Mouse (Mus musculus) liver, embryonic 14.5 days (tissue): ENCODE results near the gene Tssk6.

ENCODE experiments used
- CTCF ChIP-seq: IDR thresholded peaks from 2 replicates; pipeline ENCODE4 v1.5.1; 2016; ENCODE audit warnings: antibody characterized with exemption, low read depth, control low read depth
- EP300 ChIP-seq: IDR thresholded peaks from 2 replicates; pipeline ENCODE4 v1.6.1; 2016; ENCODE audit warnings: antibody characterized with exemption, low read depth

DNA sequence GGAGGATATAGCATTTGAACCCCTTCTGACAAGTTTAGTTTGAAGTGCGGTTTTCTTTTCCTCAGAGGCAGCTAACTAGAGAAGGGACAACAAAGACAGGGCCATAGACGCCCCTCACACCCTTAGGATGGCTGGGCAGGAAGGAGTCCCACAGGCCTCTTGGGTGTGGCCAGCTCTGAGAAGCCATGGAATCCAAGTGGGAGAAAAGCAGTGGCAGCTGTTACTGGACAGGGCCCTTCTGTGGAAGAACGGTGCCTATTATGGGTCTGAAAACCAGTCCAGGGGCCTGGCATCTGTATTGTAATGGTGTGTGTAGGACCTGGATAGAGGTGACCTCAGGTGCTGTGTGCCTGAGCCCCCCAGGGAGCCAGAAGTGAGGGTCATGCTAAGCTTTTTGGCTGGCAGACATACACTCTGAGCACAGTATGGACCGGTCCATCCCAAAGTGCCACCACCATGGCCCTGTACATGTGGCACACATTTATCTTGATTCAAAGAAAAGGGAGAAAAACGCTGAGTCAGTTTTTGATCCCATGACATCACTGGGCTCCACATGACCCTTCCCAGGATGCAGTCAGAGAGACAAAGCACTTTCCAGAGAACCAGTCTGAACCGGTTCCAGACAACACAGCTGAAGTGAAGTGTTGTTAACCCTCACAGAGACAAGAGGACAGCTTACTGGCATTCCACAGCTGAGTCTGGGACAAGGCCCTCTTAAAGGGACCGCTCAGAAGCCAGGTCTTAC, 34.2 kb downstream of the Tssk6 start:
- no peak for TF ChIP-seq CTCF
- no peak for TF ChIP-seq EP300
